Mouse (Mus musculus) ovary, postnatal 36 days (tissue): ENCODE measurements around the gene Hdhd5.

Source experiments
- DNase-seq: peaks from one replicate; pipeline ENCODE4 v3.0.0; 2022; ENCODE audit warnings: low spot score, mixed read lengths

Gene Hdhd5

DNA sequence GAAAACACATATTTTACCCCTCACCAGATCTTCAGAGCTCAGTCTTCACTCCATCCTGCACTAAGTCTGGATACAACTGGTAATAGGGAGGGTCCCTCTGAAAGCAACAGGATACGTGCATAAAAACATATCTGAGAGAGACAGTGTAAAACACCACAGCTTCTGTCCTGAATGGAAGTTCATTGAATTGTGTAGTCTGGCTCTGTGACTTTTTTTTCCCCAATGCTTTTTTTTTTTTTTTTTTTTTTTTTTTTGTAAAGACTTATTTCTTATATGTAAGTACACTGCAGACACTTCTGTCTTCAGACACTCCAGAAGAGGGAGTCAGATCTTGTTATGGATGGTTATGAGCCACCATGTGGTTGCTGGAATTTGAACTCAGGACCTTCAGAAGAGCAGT, 1.5 kb upstream of the Hdhd5 start:
- DNase-seq = no peak

- DNase-seq = no peak
These were observed 2.0 kb downstream of the Hdhd5 start for GRCm38 (mm10) chr6:120529123-120529522.

DNA sequence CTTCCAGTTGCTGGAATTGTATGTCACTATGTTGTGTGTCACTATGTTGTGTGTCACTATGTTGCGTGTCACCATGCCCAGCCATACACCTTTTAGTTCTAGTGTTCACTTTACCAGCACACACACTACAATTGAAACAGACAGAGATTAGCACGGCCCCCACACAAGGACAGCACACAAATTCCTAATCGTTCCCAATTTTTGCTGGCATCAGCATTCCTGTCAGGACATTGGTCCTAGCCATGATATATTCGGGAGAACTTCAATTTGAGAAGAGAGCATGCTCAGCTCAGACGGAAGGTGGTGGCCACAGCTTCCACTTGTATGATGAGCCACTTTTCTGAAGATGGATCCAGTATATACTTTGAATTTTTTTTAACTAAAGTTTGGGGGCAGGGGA, 6.3 kb downstream of the Hdhd5 start:
- no peak for DNase-seq

GRCm38 (mm10) chr6:120519647-120520046, 11.5 kb downstream of the Hdhd5 start:
- no peak for DNase-seq

DNA sequence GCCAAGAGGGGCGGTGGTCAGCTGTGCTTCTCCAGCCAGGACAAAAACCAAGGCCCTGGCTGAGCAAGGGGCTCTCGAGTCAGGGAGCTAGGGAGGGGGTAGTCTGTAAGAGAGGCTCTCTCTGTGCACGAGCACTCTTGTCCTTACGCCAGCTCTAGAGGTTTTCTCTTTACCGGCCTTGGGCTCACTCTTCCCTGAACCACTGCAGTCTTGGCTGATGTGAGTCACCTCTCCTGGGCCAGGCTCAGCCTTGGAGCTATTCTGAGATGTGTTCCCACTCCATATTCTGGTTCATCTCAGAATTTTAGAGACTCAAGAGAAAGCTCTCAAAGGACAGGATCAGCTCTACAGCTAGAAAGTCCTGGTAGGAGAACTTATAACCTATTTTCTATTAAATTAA, 13.8 kb downstream of the Hdhd5 start:
- DNase-seq = no peak

- no peak for DNase-seq
These were observed 14.2 kb downstream of the Hdhd5 start for GRCm38 (mm10) chr6:120516879-120517278.

DNA sequence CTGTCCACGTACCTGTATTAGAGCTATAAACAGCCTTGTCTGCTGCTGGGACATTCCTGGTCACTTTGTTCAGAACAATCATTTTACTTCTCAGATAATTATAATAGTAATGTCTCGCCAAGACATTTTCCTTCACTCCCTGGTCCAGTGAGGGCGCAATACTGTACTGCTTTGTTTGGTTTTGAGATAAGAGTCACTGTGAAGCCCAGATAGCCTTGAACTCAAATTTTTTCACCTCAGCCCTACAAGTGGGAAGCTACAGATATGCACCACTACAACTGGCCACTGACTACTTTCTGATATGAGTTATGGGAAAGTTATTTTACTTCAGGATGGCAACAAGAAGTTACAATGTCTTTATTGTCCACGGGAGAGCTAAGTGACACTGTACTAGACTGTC, 14.7 kb downstream of the Hdhd5 start:
- DNase-seq = no peak

GRCm38 (mm10) chr6:120511212-120511611, 19.9 kb downstream of the Hdhd5 start:
- DNase-seq = no peak

DNA sequence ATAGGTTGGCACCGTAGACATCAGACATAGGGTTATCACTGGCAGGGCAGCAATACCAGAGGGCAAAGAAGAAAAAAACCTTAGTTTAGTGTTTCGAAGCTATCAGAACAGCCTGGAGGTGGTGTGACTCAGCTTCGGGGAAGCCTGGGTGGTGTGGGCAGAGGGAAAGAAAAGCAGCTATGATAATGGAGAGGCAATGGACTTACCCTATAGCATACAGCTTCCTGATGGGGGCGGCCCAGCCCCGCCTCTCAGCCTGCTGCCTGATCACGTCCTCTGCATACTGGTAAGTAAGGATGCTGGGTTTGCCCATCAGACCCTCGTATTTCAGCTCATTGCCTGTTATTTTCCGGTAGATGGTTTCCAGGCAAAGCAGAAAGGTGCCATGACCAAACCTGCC, 20.7 kb downstream of the Hdhd5 start:
- DNase-seq = no peak

- no peak for DNase-seq
These were observed 21.1 kb downstream of the Hdhd5 start for GRCm38 (mm10) chr6:120509975-120510374.

GRCm38 (mm10) chr6:120508645-120509044, 22.5 kb downstream of the Hdhd5 start:
- DNase-seq = no peak

- DNase-seq = no peak
These were observed 25.6 kb downstream of the Hdhd5 start for GRCm38 (mm10) chr6:120505531-120505930.

- DNase-seq = no peak
These were observed 27.1 kb downstream of the Hdhd5 start for GRCm38 (mm10) chr6:120504051-120504450.

DNA sequence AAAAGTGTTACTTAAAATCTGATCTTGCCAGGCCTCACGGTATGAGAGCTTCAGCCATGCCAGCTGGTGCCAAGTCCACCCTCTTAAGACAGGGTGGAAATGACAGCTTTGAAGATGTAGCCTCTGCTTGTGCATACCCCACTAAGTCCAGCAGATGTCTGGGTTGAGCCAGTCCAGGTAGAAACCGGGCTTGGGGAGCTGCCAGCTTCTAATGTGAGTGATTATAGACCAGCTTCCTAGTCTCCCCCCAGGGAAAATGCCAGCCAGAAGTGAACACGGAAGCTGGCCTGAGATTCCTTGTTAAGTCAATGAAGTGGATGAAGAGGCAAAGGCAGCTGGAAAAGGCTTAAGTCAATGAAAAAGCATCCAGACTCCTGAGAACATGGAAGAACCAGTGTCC, 34.6 kb downstream of the Hdhd5 start:
- DNase-seq = no peak

- peak; percentile 69 for DNase-seq
These were observed 37.5 kb downstream of the Hdhd5 start, which contains the start of gene Tmem121b for GRCm38 (mm10) chr6:120493374-120494181. Gene Tmem121b (minus strand): TSS chr6:120493807.

- DNase-seq = peak; percentile 44
These were observed 38.4 kb downstream of the Hdhd5 start for GRCm38 (mm10) chr6:120492499-120493373.

GRCm38 (mm10) chr6:120491862-120492498, 39.1 kb downstream of the Hdhd5 start:
- no peak for DNase-seq

DNA sequence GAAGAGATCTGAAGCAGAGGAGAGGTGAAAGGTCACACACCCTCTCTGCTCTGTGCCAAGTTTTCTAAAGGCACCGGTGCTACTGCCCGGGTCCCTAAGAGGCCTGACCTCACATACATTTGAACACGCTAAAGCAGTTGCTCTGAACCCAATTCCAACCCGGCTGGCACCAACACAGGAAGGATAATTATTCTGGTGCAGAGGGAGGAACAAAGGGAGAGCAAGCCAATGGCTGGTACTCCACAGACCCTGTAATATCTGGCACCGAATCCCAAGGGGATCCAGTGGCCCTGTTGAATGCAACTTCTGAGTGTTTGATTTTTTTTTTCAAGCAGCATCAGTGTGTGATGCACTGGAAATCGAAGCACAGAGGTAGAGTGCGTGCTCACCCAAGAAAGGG, 40.1 kb downstream of the Hdhd5 start:
- no peak for DNase-seq

DNA sequence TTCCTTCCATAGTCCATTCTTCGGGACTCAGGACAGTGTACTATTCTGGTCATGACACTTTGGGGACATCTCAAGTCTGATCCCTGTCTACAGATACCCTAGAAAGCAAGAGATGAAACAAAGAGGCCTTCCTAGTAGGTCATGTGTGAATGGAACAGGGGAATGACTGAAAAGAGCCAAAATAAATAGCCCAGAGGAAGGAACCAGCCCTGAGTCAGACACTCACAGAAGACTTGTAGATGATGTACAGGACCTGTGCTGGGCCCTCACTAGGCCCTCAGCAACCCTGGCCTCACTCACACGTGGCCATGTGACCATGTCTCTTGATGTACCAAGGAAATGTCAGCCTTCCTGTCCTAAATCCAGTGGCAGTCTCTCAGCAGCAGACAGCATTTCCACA, 41.7 kb downstream of the Hdhd5 start:
- DNase-seq = no peak

GRCm38 (mm10) chr6:120488647-120489046, 42.5 kb downstream of the Hdhd5 start:
- no peak for DNase-seq

GRCm38 (mm10) chr6:120486051-120486510, 45.0 kb downstream of the Hdhd5 start:
- DNase-seq = no peak

DNA sequence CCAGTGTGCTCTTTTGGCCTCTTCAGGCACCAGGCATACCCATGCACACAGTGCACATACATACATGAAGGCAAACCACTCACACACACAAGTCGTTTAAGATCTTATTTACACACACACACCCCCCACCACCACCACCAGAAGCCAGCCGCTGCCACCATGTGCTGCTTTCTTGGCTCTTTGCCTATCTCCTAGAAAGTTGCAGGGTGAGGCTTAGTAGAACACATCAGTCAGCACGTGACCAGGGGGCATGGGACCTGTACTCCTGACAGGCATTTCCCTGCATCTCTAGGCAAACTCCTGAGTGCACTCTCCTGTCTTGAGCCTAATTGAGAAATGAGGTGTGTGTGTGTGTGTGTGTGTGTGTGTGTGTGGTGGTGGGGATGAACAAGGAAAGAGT, 46.1 kb downstream of the Hdhd5 start:
- DNase-seq = no peak
